Mouse (Mus musculus) adipocyte (in vitro differentiated cells): ENCODE results near the gene Bdnf.
A peak's percentile ranks its signal among the peaks of the same experiment; 100 is the strongest.

Experiments
- DNase-seq: peaks from one replicate; pipeline ENCODE4 v3.0.0-alpha.2; 2016; ENCODE audit warnings: low spot score

The Bdnf gene

GRCm38 (mm10) chr2:109706524-109706923 is 32.0 kb downstream of the Bdnf start:
- peak; percentile 39 for DNase-seq

GRCm38 (mm10) chr2:109709346-109709745 is 34.8 kb downstream of the Bdnf start:
- DNase-seq, result no peak

- no peak for DNase-seq
Measured at GRCm38 (mm10) chr2:109711049-109711448, 36.5 kb downstream of the Bdnf start.

GRCm38 (mm10) chr2:109725261-109725660 is 50.8 kb downstream of the Bdnf start:
- DNase-seq, result no peak

- peak; percentile 42 for DNase-seq
Measured at GRCm38 (mm10) chr2:109725831-109726230, 51.3 kb downstream of the Bdnf start.

GRCm38 (mm10) chr2:109729221-109729620 is 54.7 kb downstream of the Bdnf start:
- no peak for DNase-seq

GRCm38 (mm10) chr2:109733201-109734039 is 58.9 kb downstream of the Bdnf start:
- DNase-seq, result peak; percentile 59

GRCm38 (mm10) chr2:109734228-109734627 is 59.7 kb downstream of the Bdnf start:
- DNase-seq, result no peak

GRCm38 (mm10) chr2:109734666-109735065 is 60.2 kb downstream of the Bdnf start:
- no peak for DNase-seq

GRCm38 (mm10) chr2:109735347-109735746 is 60.8 kb downstream of the Bdnf start:
- no peak for DNase-seq

GRCm38 (mm10) chr2:109736306-109736705 is 61.8 kb downstream of the Bdnf start:
- no peak for DNase-seq

- DNase-seq, result no peak
Measured at GRCm38 (mm10) chr2:109738331-109738730, 63.8 kb downstream of the Bdnf start.

GRCm38 (mm10) chr2:109743208-109743960 is 68.9 kb downstream of the Bdnf start:
- DNase-seq, result no peak

- DNase-seq, result no peak
Measured at GRCm38 (mm10) chr2:109746223-109746622, 71.7 kb downstream of the Bdnf start.

GRCm38 (mm10) chr2:109748412-109748811 is 73.9 kb downstream of the Bdnf start:
- DNase-seq, result no peak

- DNase-seq, result no peak
Measured at GRCm38 (mm10) chr2:109748815-109749214, 74.3 kb downstream of the Bdnf start.

- no peak for DNase-seq
Measured at GRCm38 (mm10) chr2:109749964-109750363, 75.5 kb downstream of the Bdnf start.

- peak; percentile 50 for DNase-seq
Measured at GRCm38 (mm10) chr2:109750484-109750883, 76.0 kb downstream of the Bdnf start.

- DNase-seq, result no peak
Measured at GRCm38 (mm10) chr2:109756305-109756704, 81.8 kb downstream of the Bdnf start.

GRCm38 (mm10) chr2:109766772-109767171 is 92.3 kb downstream of the Bdnf start:
- no peak for DNase-seq

- DNase-seq, result no peak
Measured at GRCm38 (mm10) chr2:109768814-109769213, 94.3 kb downstream of the Bdnf start.

- no peak for DNase-seq
Measured at GRCm38 (mm10) chr2:109776374-109776773, 101.9 kb downstream of the Bdnf start.
